13 mouse cellular contexts compared by ENCODE assay signal in the genomic region with DNA sequence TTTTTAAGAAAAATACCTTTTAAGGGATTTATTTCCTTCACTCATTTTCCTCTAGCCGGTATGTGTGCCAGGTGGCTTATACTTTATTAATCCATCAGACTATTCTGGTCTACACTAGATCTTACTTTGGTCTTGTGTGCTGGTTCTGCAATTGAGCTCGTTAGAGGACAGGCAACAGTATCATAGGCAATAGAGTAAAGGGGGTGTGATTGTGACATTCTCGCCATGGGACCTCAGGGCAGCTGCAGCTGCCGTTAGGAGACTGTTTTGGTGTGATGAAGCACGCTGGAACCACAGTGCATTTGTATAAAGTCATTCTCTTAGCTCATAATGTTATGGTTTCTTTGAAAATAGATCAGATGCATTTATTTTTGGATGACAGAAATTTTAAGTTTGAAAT.
"Had no signal": no experiment of that assay in that cellular context is flagged by ENCODE, and none has a peak within 500 bp of the region (broad histone marks: within the 10 kb centered on the region; RNA-seq: fewer than 3 reads in every experiment).

No protein-coding gene starts in this region.

- H3K9ac ChIP-seq: liver, embryonic 12.5 days; lung, embryonic 14.5 days; midbrain, embryonic 12.5 days; neural tube, embryonic 12.5 days had no signal

- H3K4me1 ChIP-seq: limb, embryonic 10.5 days; liver, embryonic 12.5 days; megakaryocyte, embryonic 14.5 days; midbrain, embryonic 12.5 days; neural tube, embryonic 12.5 days had no signal

- H3K4me3 ChIP-seq: layer of hippocampus, adult 2 months; limb, embryonic 10.5 days; liver, embryonic 12.5 days; megakaryocyte, embryonic 14.5 days; midbrain, embryonic 12.5 days; neural tube, embryonic 12.5 days had no signal

- H3K27ac ChIP-seq: kidney, postnatal 0 days; layer of hippocampus, adult 2 months; limb, embryonic 10.5 days; liver, embryonic 12.5 days; midbrain, embryonic 12.5 days; neural tube, embryonic 12.5 days; stomach, postnatal 0 days had no signal

- DNase-seq: kidney, postnatal 36 days; lung, embryonic 14.5 days; lung, postnatal 10 days; lung, postnatal 4 days; thymus, postnatal 4 days had no signal

- H3K4me2 ChIP-seq: liver, embryonic 12.5 days; lung, embryonic 14.5 days; midbrain, embryonic 12.5 days; neural tube, embryonic 12.5 days had no signal

- ATAC-seq: liver, embryonic 12.5 days had no signal

- H3K27me3 ChIP-seq: liver, embryonic 12.5 days; megakaryocyte, embryonic 14.5 days; midbrain, embryonic 12.5 days; neural tube, embryonic 12.5 days had no signal

- H3K36me3 ChIP-seq: limb, embryonic 10.5 days; liver, embryonic 12.5 days; midbrain, embryonic 12.5 days; neural tube, embryonic 12.5 days had no signal

- H3K9me3 ChIP-seq: limb, embryonic 10.5 days; liver, embryonic 12.5 days; midbrain, embryonic 12.5 days; neural tube, embryonic 12.5 days had no signal
